Mouse (Mus musculus): ENCODE measurements around the gene Ube2h.

Ube2h gene

DNA sequence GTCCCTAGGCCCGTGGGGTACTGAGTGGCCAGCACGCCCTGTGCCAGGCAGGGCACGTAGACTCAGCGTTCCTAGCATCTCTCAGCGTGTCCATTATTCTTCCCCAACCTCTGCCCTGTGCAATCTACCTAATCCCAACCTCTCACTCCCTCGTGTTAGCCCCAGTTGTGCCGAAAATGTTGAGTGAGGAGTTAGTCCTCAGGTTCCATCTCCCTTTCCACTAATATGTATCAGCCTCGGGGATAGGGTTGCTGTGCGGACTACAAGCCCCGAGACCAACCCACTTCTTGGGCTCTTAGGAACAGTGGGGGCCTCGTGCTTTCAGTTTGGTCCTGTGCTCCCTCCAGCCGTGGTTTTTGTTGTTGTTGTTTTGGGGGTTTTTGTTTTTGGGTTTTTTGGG lies 127.8 kb downstream of the Ube2h start:
- in situ Hi-C loops (cut with MboI; ENCODE audit: low pct_unique_long_range_greater_than_20kb in 1 of 2, low sequenced_read_pairs in 2 of 2, unreplicated experiment in 1 of 2) = no loop called here

DNA sequence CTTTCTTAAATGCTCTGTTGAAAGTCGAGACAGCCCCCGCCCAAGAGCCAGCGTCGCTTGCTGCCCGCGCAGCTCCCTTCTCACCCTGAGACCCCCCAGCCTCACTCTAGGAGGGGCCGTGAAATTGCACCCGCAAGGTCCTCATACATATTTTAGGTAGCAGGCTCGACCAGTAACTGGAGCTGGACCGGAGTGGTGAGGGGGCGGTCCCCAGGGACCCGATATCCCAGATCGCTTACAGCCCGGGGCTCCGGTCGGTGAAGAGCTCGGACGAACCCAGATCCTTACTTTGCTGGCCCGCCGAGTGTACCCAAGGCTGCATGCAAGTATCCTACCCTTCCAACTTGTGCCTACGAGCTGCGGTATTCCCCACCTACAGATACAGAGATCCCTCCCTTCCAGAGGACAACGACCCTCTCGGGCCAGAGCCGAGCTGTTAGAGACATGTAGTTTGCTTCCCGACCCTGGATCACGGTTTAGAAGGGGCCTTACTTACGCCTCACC lies 128.4 kb downstream of the Ube2h start:
- in situ Hi-C loops (cut with MboI; ENCODE audit: low pct_unique_long_range_greater_than_20kb in 1 of 2, low sequenced_read_pairs in 2 of 2, unreplicated experiment in 1 of 2) = no loop called here

GRCm38 (mm10) chr6:30175225-30175917 lies 129.0 kb downstream of the Ube2h start:
- in situ Hi-C loops (cut with MboI; ENCODE audit: low pct_unique_long_range_greater_than_20kb in 1 of 2, low sequenced_read_pairs in 2 of 2, unreplicated experiment in 1 of 2) = no loop called here

DNA sequence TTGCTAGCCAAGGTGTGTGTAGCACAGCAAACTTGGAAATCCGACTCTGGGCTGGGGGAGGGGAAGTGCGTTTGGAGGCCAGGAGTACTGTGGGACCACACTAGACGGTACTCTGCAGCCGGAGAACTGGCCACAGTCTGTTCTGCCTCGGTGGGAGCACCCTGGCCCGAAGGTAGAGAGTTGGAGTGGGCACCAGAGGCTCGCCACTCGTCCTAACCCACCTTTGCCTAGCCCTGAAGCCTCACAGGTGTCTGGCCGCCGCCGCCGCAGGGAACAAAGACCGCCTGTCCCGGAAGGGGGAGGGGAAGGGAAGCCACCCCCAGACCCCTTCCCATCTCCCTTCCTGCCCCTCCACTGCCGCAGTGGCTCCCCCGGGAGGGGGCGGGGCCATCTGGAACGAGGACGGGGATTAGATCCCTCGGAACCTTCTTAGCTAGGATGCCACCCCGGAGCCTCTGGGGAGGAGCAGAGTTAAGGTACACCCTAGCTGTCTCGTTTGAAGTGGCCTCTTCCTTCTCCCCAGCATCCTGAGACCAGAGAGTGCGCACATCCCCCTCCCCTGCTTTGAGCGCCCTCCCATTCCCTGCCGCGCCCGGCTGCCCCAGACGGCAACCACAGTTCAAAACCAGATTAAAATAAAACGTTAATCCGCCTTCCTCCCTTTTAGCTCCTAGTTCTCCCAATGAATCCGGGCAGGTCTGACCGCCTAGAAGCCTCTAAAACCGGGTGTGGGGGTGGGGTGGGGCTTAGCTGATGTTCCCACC lies 129.7 kb downstream of the Ube2h start:
- in situ Hi-C loops (cut with MboI; ENCODE audit: low pct_unique_long_range_greater_than_20kb in 1 of 2, low sequenced_read_pairs in 2 of 2, unreplicated experiment in 1 of 2) = no loop called here

DNA sequence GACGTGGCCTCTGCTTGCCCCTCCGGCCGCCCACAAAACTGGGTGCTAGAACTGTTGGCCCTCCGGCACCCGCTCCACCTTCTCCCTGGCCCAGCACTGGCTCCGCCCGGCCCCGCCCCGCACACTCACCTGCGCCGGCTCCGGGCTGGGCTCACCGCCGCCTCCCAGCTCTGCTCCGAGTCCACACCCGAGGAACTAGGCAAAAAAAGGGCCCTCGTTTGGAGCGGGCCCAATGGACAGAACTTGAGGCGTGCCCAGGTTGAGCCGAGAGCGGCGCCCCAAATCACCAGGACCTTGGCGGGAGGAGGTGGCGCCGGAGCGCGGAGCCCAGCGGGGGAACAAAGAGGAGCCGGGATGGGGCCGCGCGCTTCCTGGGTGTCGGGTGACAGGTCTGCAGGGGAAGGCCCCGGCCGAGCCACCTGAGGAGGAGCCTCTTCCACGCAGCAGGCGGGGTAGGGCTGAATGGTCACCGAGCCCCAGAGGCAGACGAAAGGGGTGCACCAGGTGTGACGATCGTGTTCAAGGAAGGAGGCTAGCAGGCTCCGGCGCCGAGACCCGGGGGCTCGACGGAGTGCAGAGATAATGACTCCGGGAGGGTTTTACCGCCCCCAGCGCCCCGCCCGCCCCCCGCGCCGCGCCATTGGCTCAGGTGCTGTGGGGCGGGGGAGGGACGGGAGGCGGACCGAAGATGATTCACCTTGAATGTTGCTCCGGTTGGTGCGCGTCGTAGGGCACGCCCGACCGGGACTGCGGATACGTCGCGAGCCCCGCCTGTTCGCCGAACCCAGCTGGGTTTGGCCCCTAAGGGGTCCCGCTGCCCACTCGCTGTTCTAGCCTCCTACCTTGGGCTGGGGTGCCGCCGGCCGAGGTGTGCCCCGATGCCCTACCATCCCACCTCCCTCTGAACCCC lies 130.5 kb downstream of the Ube2h start:
- in situ Hi-C loops (cut with MboI; ENCODE audit: low pct_unique_long_range_greater_than_20kb in 1 of 2, low sequenced_read_pairs in 2 of 2, unreplicated experiment in 1 of 2) = no loop called here

DNA sequence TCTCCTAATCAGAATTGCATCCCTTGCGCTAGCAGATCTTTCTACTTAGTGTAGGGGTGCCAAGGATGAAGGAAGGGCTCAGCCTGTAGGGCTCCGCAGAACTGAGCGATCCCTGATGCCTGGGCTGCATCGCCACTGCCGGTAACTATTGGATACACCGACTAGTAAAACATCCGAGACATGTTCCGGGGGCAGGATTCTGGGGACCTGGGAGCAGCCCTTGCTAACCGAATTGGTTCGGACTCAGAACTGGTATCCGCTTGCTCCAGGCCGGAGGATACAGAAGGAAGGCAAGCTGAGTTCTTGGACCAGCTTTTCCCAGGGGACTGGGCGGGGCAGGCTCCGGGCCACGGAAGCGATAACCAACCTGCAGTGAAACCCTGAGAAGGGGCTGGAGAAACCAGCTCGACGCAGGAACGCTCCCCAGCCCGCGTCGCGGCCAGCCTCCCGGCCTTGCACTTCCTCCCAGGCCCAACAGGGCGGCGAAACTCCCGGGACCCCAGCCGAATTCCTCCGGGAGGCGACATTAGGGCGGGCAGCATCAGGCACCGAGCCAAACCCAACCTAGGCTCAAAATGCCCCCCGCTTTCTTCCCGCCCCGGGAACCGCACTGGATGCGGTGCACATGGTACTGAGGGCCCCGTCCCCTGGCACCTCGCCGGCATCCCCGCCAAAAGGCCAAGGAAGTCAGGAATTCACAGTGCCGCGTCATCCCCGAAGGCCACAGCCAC lies 131.4 kb downstream of the Ube2h start:
- in situ Hi-C loops (cut with MboI; ENCODE audit: low pct_unique_long_range_greater_than_20kb in 1 of 2, low sequenced_read_pairs in 2 of 2, unreplicated experiment in 1 of 2) = no loop called here

DNA sequence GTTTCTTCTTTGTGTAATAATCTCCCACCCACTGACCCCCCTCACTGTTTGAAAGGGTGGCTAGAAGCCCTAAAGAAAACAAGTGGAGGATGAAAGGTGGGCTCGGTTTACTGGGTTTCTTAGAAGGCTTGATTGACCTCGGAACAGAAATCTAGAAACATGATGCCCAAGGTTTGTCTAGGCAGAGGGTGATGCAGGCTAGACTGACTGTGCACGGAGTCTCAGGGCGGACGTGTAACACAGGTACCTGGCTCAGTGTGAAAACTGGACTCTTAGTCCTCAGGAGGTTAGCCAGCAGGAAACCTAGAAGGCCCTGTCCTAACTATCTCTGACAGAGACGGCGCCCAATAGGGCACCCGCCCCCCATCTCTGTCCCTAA lies 131.9 kb downstream of the Ube2h start:
- in situ Hi-C loops (cut with MboI; ENCODE audit: low pct_unique_long_range_greater_than_20kb in 1 of 2, low sequenced_read_pairs in 2 of 2, unreplicated experiment in 1 of 2) = no loop called here

GRCm38 (mm10) chr6:30171967-30172366 lies 132.4 kb downstream of the Ube2h start:
- in situ Hi-C loops (cut with MboI; ENCODE audit: low pct_unique_long_range_greater_than_20kb in 1 of 2, low sequenced_read_pairs in 2 of 2, unreplicated experiment in 1 of 2) = no loop called here

DNA sequence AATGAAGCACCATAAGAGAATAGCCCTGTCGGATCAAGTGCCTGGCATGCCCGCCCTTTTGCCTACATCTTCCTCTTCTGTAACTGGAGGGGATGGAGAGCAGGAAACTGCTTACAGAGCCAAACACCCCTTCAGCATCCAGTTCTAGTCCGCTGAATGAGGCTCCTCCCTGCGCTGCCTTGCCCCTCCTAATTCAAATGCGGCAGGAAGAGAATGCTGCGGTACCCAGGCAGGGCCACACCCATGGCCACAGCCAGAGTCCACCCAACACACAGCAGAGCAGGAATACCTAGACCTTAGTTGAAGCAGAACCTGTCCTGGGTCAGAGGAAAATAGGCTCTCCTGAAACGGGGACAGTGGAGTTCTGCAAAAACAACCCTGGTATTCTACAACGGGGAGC lies 133.1 kb downstream of the Ube2h start:
- in situ Hi-C loops (cut with MboI; ENCODE audit: low pct_unique_long_range_greater_than_20kb in 1 of 2, low sequenced_read_pairs in 2 of 2, unreplicated experiment in 1 of 2) = no loop called here

DNA sequence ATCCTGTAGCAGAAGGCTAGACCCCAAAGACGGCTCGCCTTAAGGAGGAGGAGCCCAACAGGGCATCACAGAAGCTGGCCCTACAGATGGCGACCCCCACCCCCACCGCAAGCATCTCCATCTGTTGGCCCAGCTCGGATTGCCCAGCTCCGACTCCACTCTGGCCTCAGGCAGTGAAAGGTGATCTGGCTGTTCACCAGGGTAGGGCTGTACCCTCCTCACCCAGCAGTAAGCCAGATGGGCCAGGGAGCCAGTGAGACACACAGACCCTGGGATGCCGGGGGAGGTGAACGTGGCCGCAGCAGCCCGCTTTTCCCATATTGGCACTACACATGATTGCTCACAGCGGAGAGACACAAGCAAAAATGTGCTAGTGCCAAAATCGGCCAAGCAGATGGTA lies 135.2 kb downstream of the Ube2h start:
- in situ Hi-C loops (cut with MboI; ENCODE audit: low pct_unique_long_range_greater_than_20kb in 1 of 2, low sequenced_read_pairs in 2 of 2, unreplicated experiment in 1 of 2) = loop anchor here in 1 of 2 experiments (5.0 kb wide), 1 partner anchor 33 kb away; no protein-coding TSS in a partner anchor

GRCm38 (mm10) chr6:30168275-30168674 lies 136.1 kb downstream of the Ube2h start:
- in situ Hi-C loops (cut with MboI; ENCODE audit: low pct_unique_long_range_greater_than_20kb in 1 of 2, low sequenced_read_pairs in 2 of 2, unreplicated experiment in 1 of 2) = loop anchor here in 1 of 2 experiments (5.0 kb wide), 1 partner anchor 34 kb away; no protein-coding TSS in a partner anchor

DNA sequence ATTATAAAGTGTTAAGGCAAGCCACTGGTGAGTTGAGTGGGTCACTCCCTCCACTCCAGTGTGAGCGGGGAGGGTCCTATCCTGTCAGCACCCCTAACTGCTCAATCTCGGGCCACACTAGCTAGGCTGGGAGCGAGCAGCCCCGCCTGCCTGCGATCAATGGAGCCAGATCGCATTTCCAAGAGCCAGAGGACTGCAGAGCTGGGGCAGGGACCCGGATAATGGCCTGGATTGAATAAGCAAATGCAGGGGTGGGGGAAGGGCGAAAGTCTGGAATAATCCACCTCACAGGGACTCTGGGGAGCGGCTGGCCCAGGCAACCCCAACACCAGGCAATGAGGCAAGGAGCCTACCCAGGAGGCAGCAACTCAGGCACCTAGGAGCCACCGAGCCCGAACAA lies 137.1 kb downstream of the Ube2h start:
- in situ Hi-C loops (cut with MboI; ENCODE audit: low pct_unique_long_range_greater_than_20kb in 1 of 2, low sequenced_read_pairs in 2 of 2, unreplicated experiment in 1 of 2) = loop anchor here in 1 of 2 experiments (5.0 kb wide), 1 partner anchor 35 kb away; no protein-coding TSS in a partner anchor

DNA sequence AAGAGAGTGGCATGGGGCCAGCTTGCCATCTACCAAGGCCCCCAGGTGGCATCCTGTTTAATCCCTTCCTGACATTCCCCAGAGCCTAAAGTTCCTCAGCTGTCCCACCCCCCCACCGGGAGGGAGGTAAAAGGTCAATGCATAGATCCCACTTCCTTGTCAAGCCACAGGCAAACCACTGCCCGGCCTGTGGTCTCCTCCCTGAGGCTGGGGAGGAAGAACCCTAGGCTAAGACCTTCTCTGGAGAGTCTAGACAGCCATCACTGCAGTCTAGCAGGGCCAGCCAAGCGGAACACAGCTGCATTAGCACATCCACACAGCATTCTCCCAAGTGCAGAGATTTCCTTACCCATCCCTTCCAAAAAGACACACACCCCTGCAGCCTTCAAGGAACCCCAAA lies 138.0 kb downstream of the Ube2h start:
- in situ Hi-C loops (cut with MboI; ENCODE audit: low pct_unique_long_range_greater_than_20kb in 1 of 2, low sequenced_read_pairs in 2 of 2, unreplicated experiment in 1 of 2) = loop anchor here in 1 of 2 experiments (5.0 kb wide), 1 partner anchor 36 kb away; no protein-coding TSS in a partner anchor

GRCm38 (mm10) chr6:30162091-30162490 lies 142.2 kb downstream of the Ube2h start:
- in situ Hi-C loops (cut with MboI; ENCODE audit: low pct_unique_long_range_greater_than_20kb in 1 of 2, low sequenced_read_pairs in 2 of 2, unreplicated experiment in 1 of 2) = no loop called here

DNA sequence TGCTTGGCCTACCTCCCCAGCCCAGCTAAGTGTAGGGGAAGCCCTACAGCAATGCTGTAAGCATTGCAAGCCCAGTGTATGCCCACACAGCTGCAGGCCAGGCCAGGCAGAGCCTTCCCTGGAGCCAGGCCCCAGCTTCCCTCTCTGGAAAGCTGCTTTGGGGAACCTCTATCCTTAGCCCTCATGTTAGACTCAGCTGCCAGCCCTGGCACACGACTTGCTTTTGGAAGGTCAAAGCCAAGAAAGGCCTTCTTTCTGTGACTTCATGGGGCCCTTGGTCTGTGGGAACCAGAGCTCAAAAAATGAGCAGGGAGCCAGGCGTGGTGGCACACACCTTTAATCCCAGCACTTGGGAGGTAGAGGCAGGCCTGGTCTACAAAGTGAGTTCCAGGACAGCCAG lies 142.7 kb downstream of the Ube2h start:
- in situ Hi-C loops (cut with MboI; ENCODE audit: low pct_unique_long_range_greater_than_20kb in 1 of 2, low sequenced_read_pairs in 2 of 2, unreplicated experiment in 1 of 2) = no loop called here

Data from mouse embryonic stem cell (cell line).